Mouse (Mus musculus): ENCODE data around the gene Dcaf12.

DNA sequence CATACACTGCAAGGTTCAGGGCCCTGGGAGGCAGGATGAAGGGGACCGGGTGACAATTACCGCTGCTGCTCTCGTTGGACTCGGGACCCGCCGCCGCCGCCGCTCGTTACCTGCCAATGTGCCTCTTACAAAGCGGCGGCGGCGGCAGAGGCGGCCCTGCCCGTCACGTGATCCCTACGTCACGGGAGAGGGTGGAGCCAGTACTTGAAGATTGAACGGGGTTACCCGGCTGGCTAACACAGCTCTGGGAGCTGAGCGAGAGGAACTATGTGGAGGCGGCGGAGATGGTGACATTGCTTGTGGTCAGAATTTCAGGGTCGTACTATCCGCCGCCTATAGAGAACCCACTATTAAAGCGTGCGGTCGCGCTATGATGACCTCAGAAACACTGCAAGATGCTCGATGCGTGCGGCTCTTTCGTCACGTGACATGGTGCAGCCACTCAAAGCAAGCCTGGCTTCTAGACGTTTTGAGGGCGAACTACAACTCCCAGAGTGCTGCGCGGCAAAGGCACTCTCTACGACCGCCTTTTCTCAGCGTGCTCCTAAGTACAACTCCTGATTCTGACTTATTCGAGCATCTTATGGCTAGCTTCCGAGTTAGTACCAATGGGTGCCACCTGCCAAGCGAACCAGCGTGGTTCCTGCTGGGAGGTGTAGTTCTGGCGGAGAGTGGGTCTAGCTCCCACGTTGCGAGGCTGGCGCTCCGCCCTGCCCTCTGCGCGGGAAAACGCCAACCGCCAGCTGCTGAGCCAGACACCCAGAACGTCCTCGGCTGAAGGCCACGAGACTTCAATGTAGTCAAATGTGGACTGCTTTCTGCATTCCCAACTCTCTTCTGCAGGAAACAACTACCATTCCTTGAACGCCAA, 39.5 kb downstream of the Dcaf12 start, which contains the start of gene Ubap2:
- peak; percentile 88 for TF ChIP-seq POLR2AphosphoS2 (IDR thresholded peaks at IDR 0.05; ENCODE audit: insufficient read length, low read depth)
- no peak for TF ChIP-seq TCF12 (IDR thresholded peaks at IDR 0.05; ENCODE audit: insufficient read depth, poor library complexity, severe bottlenecking)
- TF ChIP-seq E2F4 (IDR thresholded peaks at IDR 0.05; ENCODE audit: insufficient read depth) = peak; percentile 72

All from myocyte (in vitro differentiated cells).